Mouse (Mus musculus) small intestine, adult 2 months (tissue): Measurements from ENCODE around the gene Iqcd.

ENCODE experiments used
- CTCF ChIP-seq: fragments of 200-500 bp; IDR thresholded peaks from 2 replicates; pipeline ENCODE4 v1.5.1; 2012; ENCODE audit warnings: low read depth, mild to moderate bottlenecking, control low read depth, inconsistent platforms, low read length, moderate library complexity, mixed read lengths; ENCODE audit not compliant: insufficient replicate concordance, insufficient read length; ENCODE audit errors: extremely low read depth
- POLR2A ChIP-seq: fragments of 200-500 bp; IDR thresholded peaks from 2 replicates; pipeline ENCODE4 v1.6.1; 2012; ENCODE audit warnings: low read depth, mild to moderate bottlenecking, control low read depth, inconsistent platforms, low read length, moderate library complexity

DNA sequence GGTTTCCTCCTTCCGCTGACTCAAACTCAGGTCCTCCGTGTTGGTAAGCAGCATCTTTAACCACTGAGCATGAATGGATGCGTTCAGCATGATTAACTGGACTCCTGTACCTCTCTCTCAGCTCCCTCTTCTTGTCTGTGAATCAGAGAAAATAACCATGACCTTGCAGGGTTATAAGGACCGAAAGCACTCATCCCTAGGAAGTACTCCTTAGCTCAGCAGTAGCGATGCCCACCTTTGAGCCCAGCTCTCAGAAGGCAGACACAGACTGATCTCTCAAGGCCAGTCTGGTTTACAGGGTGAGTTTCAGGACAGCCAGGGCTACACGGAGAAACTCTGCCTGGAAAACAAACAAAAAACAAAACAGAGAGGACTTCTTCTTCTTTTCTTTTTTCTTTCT lies 5.7 kb downstream of the Iqcd start:
- TF ChIP-seq CTCF (no peak), POLR2A (no peak)
